Mouse (Mus musculus) midbrain, embryonic 14.5 days (tissue): Measurements from ENCODE around the gene Cald1. TPM values are rescaled to one million over a fixed set of nuclear protein-coding genes. Genes with fewer than 3 reads are reported as not detected.

Experiments
- ATAC-seq: fragments of 200-750 bp; cut with Nextera tagmentation; 2 replicates; pipeline ENCODE4 v1.8.0; 2017; ENCODE audit warnings: moderate number of reproducible peaks, moderate library complexity; ENCODE audit not compliant: low FRiP score, low TSS enrichment
- DNase-seq: peaks from one replicate; pipeline ENCODE4 v3.0.0-alpha.2; 2015
- H3K27ac ChIP-seq: fragments of 300-500 bp; sonication (generic); replicated peaks from 2 replicates; pipeline ENCODE4 v1.5.1; 2014; ENCODE audit warnings: mild to moderate bottlenecking, low read depth, low read length, moderate library complexity
- H3K27me3 ChIP-seq: fragments of 300-500 bp; sonication (generic); 2 replicates; pipeline ENCODE4 v1.6.1; 2014; ENCODE audit warnings: low read length, control low read depth, mixed read lengths; ENCODE audit not compliant: control insufficient read depth, insufficient read depth
- H3K36me3 ChIP-seq: fragments of 300-500 bp; sonication (generic); 2 replicates; pipeline ENCODE4 v1.6.1; 2014; ENCODE audit warnings: low read length, control low read depth; ENCODE audit not compliant: control insufficient read depth, insufficient read depth
- H3K4me1 ChIP-seq: fragments of 300-500 bp; sonication (generic); 2 replicates; pipeline ENCODE4 v1.6.1; 2014; ENCODE audit warnings: mild to moderate bottlenecking, antibody characterized with exemption, low read length, control low read depth; ENCODE audit not compliant: control insufficient read depth, insufficient read depth
- H3K4me2 ChIP-seq: fragments of 300-500 bp; sonication (generic); 2 replicates; pipeline ENCODE4 v1.6.1; 2014; ENCODE audit warnings: mild to moderate bottlenecking, low read length, moderate library complexity
- H3K4me3 ChIP-seq: fragments of 300-500 bp; sonication (generic); replicated peaks from 2 replicates; pipeline ENCODE4 v1.5.1; 2014; ENCODE audit warnings: low read depth, low read length
- H3K9ac ChIP-seq: fragments of 300-500 bp; sonication (generic); replicated peaks from 2 replicates; pipeline ENCODE4 v1.6.1; 2014; ENCODE audit warnings: mild to moderate bottlenecking, low read length, moderate library complexity
- H3K9me3 ChIP-seq: fragments of 300-500 bp; sonication (generic); 2 replicates; pipeline ENCODE4 v1.6.1; 2016; ENCODE audit warnings: low read length, control low read depth, mixed read lengths; ENCODE audit not compliant: control insufficient read depth
- WGBS: fragments of 180-500 bp; shearing (Covaris S2); extraction: QIAGEN DNeasy Blood & Tissue Kit; methylation state at CpG from one replicate; pipeline ENCODE4 v1.1.7; 2014; 5-methylcytosine and 5-hydroxymethylcytosine counted together
- polyA plus RNA-seq: library from polyadenylated mRNA; unstranded; fragments of >200 nt; fragmentation: Nextera tagmentation; extraction: Ambion mirVana; gene quantifications from 2 replicates; pipeline ENCODE4 v1.2.1, GENCODE M21; 2014

The Cald1 gene
- polyA plus RNA-seq, 1 experiment from 2014 or later, result 50.0 TPM

DNA sequence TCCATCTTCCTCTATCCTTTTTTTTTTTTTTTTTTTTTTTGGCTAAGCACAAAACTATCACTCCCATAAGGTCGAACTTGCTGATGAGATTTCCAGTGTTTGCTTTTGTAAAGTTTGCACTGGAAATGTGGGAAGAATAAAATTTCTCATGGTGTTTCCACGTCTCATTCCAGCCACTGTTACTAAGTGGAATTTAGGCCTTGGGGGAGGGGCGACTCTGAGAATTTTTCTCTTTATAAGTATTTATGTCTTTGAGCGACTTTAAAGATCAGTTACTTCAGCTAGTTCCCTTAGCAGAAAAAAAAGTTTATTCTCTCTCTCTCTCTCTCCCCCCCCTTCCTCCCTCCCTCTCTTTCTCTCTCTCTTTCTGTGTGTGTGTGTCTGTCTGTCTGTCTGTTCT lies 8.1 kb downstream of the Cald1 start:
- Histone ChIP-seq H3K9me3 (no peaks in the 10 kb centered on the region), H3K4me3 (no peak overlapping the region), H3K4me2 (no peak overlapping the region), H3K36me3 (no peaks in the 10 kb centered on the region), H3K27ac (no peak overlapping the region), H3K27me3 (no peaks in the 10 kb centered on the region), H3K4me1 (no peaks in the 10 kb centered on the region), H3K9ac (no peak overlapping the region)
- ATAC-seq (no peak), DNase-seq (no peak)
- WGBS, result 75% methylated on average over 4 of the region's 4 CpGs

DNA sequence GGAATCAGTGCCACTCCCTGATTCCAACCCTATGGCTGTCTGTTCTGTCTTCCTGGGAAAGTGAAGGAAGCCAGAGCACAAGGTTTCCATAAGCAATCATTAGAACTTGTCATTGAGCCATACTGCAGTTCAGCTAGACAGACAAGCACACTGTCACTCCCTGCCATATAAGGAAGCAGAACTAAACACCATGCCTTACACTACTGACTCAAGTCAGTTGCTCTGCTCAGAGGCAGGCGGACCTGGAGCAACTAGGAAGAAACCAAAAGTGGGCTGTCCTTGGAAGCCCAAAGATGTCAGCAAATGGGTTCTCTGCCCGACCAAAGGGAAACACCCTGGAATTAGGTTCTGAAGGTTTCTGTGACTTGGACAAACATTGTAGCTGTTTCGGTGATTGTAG lies 10.3 kb downstream of the Cald1 start:
- 96% methylated on average over 3 of the region's 3 CpGs for WGBS
- H3K9me3 ChIP-seq, result no peaks in the 10 kb centered on the region
- H3K4me3 ChIP-seq, result no peak overlapping the region
- H3K4me1 ChIP-seq, result no peaks in the 10 kb centered on the region
- no peak overlapping the region for H3K4me2 ChIP-seq
- no peaks in the 10 kb centered on the region for H3K27me3 ChIP-seq
- no peaks in the 10 kb centered on the region for H3K36me3 ChIP-seq
- DNase-seq (no peak), ATAC-seq (no peak)
- no peak overlapping the region for H3K9ac ChIP-seq
- H3K27ac ChIP-seq, result no peak overlapping the region

DNA sequence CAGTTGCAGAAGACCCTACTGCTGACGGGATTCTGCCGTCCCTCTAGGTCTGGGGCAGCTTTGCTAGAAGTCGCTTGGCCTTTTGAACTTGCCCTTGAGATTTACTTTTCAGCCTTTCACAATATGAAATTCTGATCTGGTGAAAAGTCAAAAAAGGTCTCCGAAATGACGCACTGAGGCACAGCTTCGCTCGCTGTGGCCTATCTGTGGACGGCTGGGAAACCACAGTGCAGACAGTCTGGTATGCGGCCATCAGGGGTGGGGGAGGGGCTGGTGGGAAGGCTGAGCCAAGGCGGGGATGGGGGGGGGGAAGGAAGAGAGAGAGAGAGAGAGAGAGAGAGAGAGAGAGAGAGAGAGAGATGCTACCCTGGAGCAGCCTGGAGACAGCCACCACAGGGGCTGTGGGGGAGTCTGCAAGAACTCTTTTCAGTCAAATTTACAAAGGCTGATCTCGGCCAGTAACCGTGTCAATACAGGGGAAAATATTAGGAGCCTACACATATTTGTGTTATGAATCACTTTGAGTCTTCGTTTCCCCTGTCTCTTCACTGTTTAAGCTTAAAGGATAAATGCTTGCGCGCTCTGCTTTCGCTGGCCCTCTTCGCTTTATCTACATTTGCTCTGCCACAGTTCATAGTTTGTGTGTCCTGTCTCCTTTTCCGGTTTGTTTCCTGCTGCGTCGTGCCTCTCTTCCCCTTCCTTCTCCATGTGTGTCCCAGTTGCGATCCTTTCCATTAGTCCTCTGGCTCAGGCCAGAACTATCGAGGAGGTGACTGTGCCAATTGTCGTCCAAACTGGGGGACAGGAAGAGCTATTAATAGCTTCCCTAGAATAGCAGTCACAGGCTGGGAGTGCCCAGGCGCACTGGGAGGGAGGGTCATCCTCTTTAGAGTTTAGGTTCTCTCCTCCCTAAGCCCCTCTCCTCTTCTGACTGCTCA lies 11.9 kb downstream of the Cald1 start:
- Histone ChIP-seq H3K4me2 (no peak overlapping the region), H3K9me3 (no peaks in the 10 kb centered on the region), H3K9ac (no peak overlapping the region), H3K27me3 (no peaks in the 10 kb centered on the region), H3K4me1 (no peaks in the 10 kb centered on the region), H3K27ac (no peak overlapping the region), H3K36me3 (no peaks in the 10 kb centered on the region), H3K4me3 (no peak overlapping the region)
- WGBS, result 49% methylated on average over 24 of the region's 24 CpGs
- ATAC-seq, result no peak
- DNase-seq, result peak; percentile 18

- H3K4me3 ChIP-seq, result no peak overlapping the region
- H3K27me3 ChIP-seq, result no peaks in the 10 kb centered on the region
- DNase-seq (no peak), ATAC-seq (no peak)
- 96% methylated on average over 5 of the region's 5 CpGs for WGBS
- H3K27ac ChIP-seq, result no peak overlapping the region
- H3K4me2 ChIP-seq, result no peak overlapping the region
- H3K4me1 ChIP-seq, result no peaks in the 10 kb centered on the region
- no peaks in the 10 kb centered on the region for H3K9me3 ChIP-seq
- no peaks in the 10 kb centered on the region for H3K36me3 ChIP-seq
- no peak overlapping the region for H3K9ac ChIP-seq
Measured at GRCm38 (mm10) chr6:34613122-34613521, 14.8 kb downstream of the Cald1 start.

DNA sequence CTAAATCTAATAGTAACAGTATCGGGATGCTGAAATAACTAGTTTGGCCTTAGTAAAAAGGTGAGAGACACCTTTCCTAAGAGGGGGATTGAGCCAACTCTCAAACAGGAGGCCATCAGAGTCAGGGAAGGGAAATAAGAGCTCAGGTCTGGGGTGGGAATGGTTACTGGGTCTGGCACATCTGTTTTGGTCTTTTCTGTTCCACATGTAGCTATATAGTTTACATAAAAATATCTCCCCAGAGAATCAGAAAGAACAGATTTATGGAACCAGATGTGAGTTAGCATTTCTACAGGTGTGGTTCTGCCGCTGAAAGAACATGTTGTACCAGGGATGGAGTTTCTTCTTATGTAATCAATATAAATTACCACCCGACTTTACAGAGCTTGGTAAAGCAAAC lies 17.1 kb downstream of the Cald1 start:
- DNase-seq, result no peak
- Histone ChIP-seq H3K4me1 (no peaks in the 10 kb centered on the region), H3K27ac (no peak overlapping the region), H3K9ac (no peak overlapping the region), H3K9me3 (no peaks in the 10 kb centered on the region), H3K36me3 (no peaks in the 10 kb centered on the region), H3K4me2 (no peak overlapping the region), H3K4me3 (no peak overlapping the region), H3K27me3 (no peaks in the 10 kb centered on the region)
- 91% methylated on average over 3 of the region's 3 CpGs for WGBS
- no peak for ATAC-seq

GRCm38 (mm10) chr6:34619494-34619893 lies 21.2 kb downstream of the Cald1 start:
- Histone ChIP-seq H3K4me2 (no peak overlapping the region), H3K4me1 (no peaks in the 10 kb centered on the region), H3K9ac (no peak overlapping the region), H3K4me3 (no peak overlapping the region), H3K36me3 (no peaks in the 10 kb centered on the region), H3K27ac (no peak overlapping the region), H3K9me3 (no peaks in the 10 kb centered on the region), H3K27me3 (no peaks in the 10 kb centered on the region)
- no peak for ATAC-seq
- no peak for DNase-seq
- 91% methylated on average over 2 of the region's 2 CpGs for WGBS

DNA sequence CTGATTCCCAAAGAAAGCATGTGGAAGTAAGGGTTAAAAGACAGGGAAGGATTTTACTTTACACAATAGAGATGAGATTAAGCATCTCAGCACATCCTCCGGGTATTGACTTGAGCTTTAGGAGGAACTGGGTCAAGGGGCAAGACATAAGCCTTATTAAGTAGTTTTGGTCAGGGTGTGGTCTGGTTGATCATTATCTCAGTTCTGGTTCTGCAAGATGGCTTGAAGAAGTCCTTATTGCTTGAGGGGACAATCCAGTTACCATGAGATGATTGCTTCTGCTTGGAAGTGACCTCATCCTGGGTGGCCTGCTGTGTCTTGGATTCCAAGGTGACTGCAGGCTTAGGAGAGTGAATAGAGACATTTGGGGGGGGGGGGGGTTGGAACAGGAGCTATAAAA lies 21.9 kb downstream of the Cald1 start:
- no peak overlapping the region for H3K27ac ChIP-seq
- H3K4me1 ChIP-seq, result no peaks in the 10 kb centered on the region
- H3K9ac ChIP-seq, result no peak overlapping the region
- H3K4me2 ChIP-seq, result no peak overlapping the region
- H3K36me3 ChIP-seq, result no peaks in the 10 kb centered on the region
- ATAC-seq (no peak), DNase-seq (no peak)
- no peaks in the 10 kb centered on the region for H3K9me3 ChIP-seq
- no peaks in the 10 kb centered on the region for H3K27me3 ChIP-seq
- H3K4me3 ChIP-seq, result no peak overlapping the region
- 20% methylated on average over 1 of the region's 1 CpGs for WGBS

DNA sequence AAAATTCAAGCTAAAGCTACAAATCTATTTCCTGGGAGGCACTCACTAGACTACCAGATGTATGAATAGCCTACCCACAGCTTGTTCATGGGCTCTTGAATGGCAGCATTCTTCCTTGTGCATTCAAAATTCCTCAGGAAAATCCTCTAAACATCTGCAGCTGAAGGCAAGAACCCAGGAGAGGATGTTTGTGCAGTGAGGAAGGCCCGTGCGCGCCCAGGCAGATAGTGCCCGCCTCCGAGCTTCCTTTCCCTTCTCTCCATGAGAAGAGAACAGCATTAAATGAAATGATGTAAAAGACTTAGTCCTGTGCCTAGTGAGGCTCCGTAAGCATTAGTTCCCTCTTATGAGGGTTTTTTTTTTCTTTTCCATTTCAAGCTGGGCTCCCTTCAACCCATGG lies 24.6 kb downstream of the Cald1 start:
- H3K4me2 ChIP-seq, result no peak overlapping the region
- H3K4me1 ChIP-seq, result no peaks in the 10 kb centered on the region
- ATAC-seq (no peak), DNase-seq (no peak)
- no peak overlapping the region for H3K27ac ChIP-seq
- H3K27me3 ChIP-seq, result no peaks in the 10 kb centered on the region
- no peaks in the 10 kb centered on the region for H3K9me3 ChIP-seq
- H3K36me3 ChIP-seq, result no peaks in the 10 kb centered on the region
- no peak overlapping the region for H3K4me3 ChIP-seq
- 63% methylated on average over 6 of the region's 6 CpGs for WGBS
- H3K9ac ChIP-seq, result no peak overlapping the region

DNA sequence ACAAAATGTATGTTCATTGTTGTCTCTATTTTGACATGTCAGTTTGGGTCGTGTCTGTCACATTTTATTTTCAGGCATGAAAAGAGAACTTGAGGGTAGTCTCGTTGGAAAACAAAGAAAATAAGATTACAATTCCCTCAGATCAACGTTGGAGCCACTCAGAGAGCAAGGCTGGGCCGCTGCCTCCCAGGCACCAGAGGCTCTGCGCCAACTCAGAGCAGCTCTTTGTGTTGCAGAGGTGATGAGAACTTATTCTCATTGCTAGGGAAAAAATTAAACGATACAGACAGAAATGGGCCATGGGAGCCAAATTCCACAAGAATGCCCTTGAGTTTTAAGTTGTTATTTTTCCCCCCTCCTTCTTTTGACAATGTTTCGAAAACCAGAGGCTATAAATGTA lies 25.0 kb downstream of the Cald1 start:
- Histone ChIP-seq H3K4me2 (no peak overlapping the region), H3K36me3 (no peaks in the 10 kb centered on the region), H3K9ac (no peak overlapping the region), H3K4me1 (no peaks in the 10 kb centered on the region), H3K9me3 (no peaks in the 10 kb centered on the region), H3K27ac (no peak overlapping the region), H3K4me3 (no peak overlapping the region), H3K27me3 (no peaks in the 10 kb centered on the region)
- ATAC-seq (no peak), DNase-seq (no peak)
- WGBS, result 40% methylated on average over 7 of the region's 7 CpGs
